In genomic region chr5:116023251-116023661, GRCm38 (mm10) we compare ENCODE assay signal across 8 mouse cellular contexts. TPM values are rescaled to one million over a fixed set of nuclear protein-coding genes. Genes with fewer than 3 reads are reported as not detected.
DNase-seq lines count a peak whose midpoint lies in the region; ATAC-seq lines count a peak whose summit lies in the region.

No protein-coding gene starts in this region.

- no peak for ATAC-seq in neural tube, embryonic 11.5 days (ENCODE audit: insufficient read depth, low FRiP score, low TSS enrichment)
- ATAC-seq in hindbrain, embryonic 13.5 days (ENCODE audit: low FRiP score), result no peak
- no peak for ATAC-seq in midbrain, embryonic 16.5 days

- DNase-seq in neural tube, embryonic 11.5 days (ENCODE audit: low spot score), result no peak
- DNase-seq in neural tube, embryonic 10.5 days (ENCODE audit: extremely low spot score, low spot score), result no peak
- DNase-seq in adrenal gland, postnatal 36 days, result peak; percentile 66 to 68
- DNase-seq in layer of hippocampus, postnatal 36 days, result peak; percentile 34 to 54
- no peak for DNase-seq in ovary, postnatal 36 days (ENCODE audit: low spot score)
- no peak for DNase-seq in cerebellum, adult 18-20 months

- peak overlapping the region; percentile 83 for H3K4me3 ChIP-seq in neural tube, embryonic 11.5 days (ENCODE audit: low read depth, low read length)
- H3K4me3 ChIP-seq in hindbrain, embryonic 13.5 days, result peak overlapping the region; percentile 87
- peak overlapping the region; percentile 75 for H3K4me3 ChIP-seq in midbrain, embryonic 16.5 days (ENCODE audit: low read depth, low read length)

- WGBS in neural tube, embryonic 11.5 days, result 31% methylated on average over 8 of the region's 8 CpGs
- 37% methylated on average over 8 of the region's 8 CpGs for WGBS in hindbrain, embryonic 13.5 days
- 22% methylated on average over 8 of the region's 8 CpGs for WGBS in midbrain, embryonic 16.5 days

- peaks cover 19% of the 10 kb centered on the region for H3K36me3 ChIP-seq in neural tube, embryonic 11.5 days (ENCODE audit: control insufficient read depth, insufficient read depth, low read length)
- H3K36me3 ChIP-seq in hindbrain, embryonic 13.5 days, result peaks cover 36% of the 10 kb centered on the region
- H3K36me3 ChIP-seq in midbrain, embryonic 16.5 days (ENCODE audit: control insufficient read depth, insufficient read depth, low read length), result peaks cover 28% of the 10 kb centered on the region

- no peaks in the 10 kb centered on the region for H3K9me3 ChIP-seq in neural tube, embryonic 11.5 days (ENCODE audit: control insufficient read depth, low read length)
- H3K9me3 ChIP-seq in hindbrain, embryonic 13.5 days, result no peaks in the 10 kb centered on the region
- H3K9me3 ChIP-seq in midbrain, embryonic 16.5 days (replicated peaks; ENCODE audit: control insufficient read depth, low read length, poor library complexity, severe bottlenecking), result no peaks in the 10 kb centered on the region

- peaks cover 7% of the 10 kb centered on the region; the same call in 1 of the 2 replicates for H3K4me1 ChIP-seq in neural tube, embryonic 11.5 days (ENCODE audit: control insufficient read depth, insufficient read depth, low read length)
- peaks cover 26% of the 10 kb centered on the region for H3K4me1 ChIP-seq in hindbrain, embryonic 13.5 days (replicated peaks)
- H3K4me1 ChIP-seq in midbrain, embryonic 16.5 days (ENCODE audit: control insufficient read depth, insufficient read depth, low read length), result peaks cover 11% of the 10 kb centered on the region

- peak overlapping the region; percentile 67 for H3K4me2 ChIP-seq in neural tube, embryonic 11.5 days (ENCODE audit: low read depth)
- H3K4me2 ChIP-seq in hindbrain, embryonic 13.5 days, result peak overlapping the region; percentile 92
- peak overlapping the region; percentile 81 for H3K4me2 ChIP-seq in midbrain, embryonic 16.5 days (ENCODE audit: low read length)

- no peak overlapping the region for H3K27ac ChIP-seq in neural tube, embryonic 11.5 days (ENCODE audit: low read depth, low read length)
- no peak overlapping the region for H3K27ac ChIP-seq in hindbrain, embryonic 13.5 days
- no peak overlapping the region for H3K27ac ChIP-seq in midbrain, embryonic 16.5 days (ENCODE audit: low read length)

- H3K27me3 ChIP-seq in neural tube, embryonic 11.5 days (ENCODE audit: control insufficient read depth, insufficient read depth, low read length), result no peaks in the 10 kb centered on the region
- no peaks in the 10 kb centered on the region for H3K27me3 ChIP-seq in hindbrain, embryonic 13.5 days
- H3K27me3 ChIP-seq in midbrain, embryonic 16.5 days (ENCODE audit: control insufficient read depth, insufficient read depth, low read depth, low read length), result no peaks in the 10 kb centered on the region

- peak overlapping the region; percentile 86 for H3K9ac ChIP-seq in neural tube, embryonic 11.5 days (ENCODE audit: low read length)
- peak overlapping the region; percentile 87 for H3K9ac ChIP-seq in hindbrain, embryonic 13.5 days
- H3K9ac ChIP-seq in midbrain, embryonic 16.5 days (ENCODE audit: low read depth, low read length), result peak overlapping the region; percentile 75; the same call in 1 of the 2 replicates

RNA-seq across cellular contexts. Expression of gene Prkab1, which starts 1.1 kb away (rescaled TPM):
- 55.5 and 57.5 TPM in 2 replicates for polyA plus RNA-seq in neural tube, embryonic 11.5 days (2014; fragmentation: Nextera tagmentation; extraction: Ambion mirVana)
- 100 to 1,000 TPM in 1 of 2 experiments, 10 to 100 TPM in 1; 59.9 to 114 TPM for total RNA-seq in adrenal gland, postnatal 36 days (2021)
- 54.8 and 55.0 TPM in 2 replicates for polyA plus RNA-seq in hindbrain, embryonic 13.5 days (2015; fragmentation: Nextera tagmentation; extraction: Ambion mirVana)
- 10 to 100 TPM; 16.4 to 17.5 TPM for total RNA-seq in layer of hippocampus, postnatal 36 days (2021)
- 48.4 and 50.0 TPM in 2 replicates for polyA plus RNA-seq in midbrain, embryonic 16.5 days (2015; fragmentation: Nextera tagmentation; extraction: Ambion mirVana)

RNA-seq across cellular contexts. Expression of gene Tmem233, which starts 59.8 kb away (rescaled TPM):
- polyA plus RNA-seq in neural tube, embryonic 11.5 days (2014; fragmentation: Nextera tagmentation; extraction: Ambion mirVana), result not detected in 2 replicates
- total RNA-seq in adrenal gland, postnatal 36 days (2021), result not detected
- polyA plus RNA-seq in hindbrain, embryonic 13.5 days (2015; fragmentation: Nextera tagmentation; extraction: Ambion mirVana), result not detected in 2 replicates
- total RNA-seq in layer of hippocampus, postnatal 36 days (2021), result not detected
- not detected in 2 replicates for polyA plus RNA-seq in midbrain, embryonic 16.5 days (2015; fragmentation: Nextera tagmentation; extraction: Ambion mirVana)

Comparison
In these comparisons a context has a peak if more than half of its experiments do, and no peak if none do; other contexts are left out.
1. DNase-seq: peak in adrenal gland, postnatal 36 days (2 of 2) and layer of hippocampus, postnatal 36 days (2 of 2); none in neural tube, embryonic 11.5 days (single experiment), neural tube, embryonic 10.5 days (single experiment), ovary, postnatal 36 days (single experiment) and cerebellum, adult 18-20 months (0 of 2).
2. Peak in every context shown above with its lines, with median percentiles within 50 percentile points of each other: H3K4me2 ChIP-seq, H3K4me3 ChIP-seq and H3K9ac ChIP-seq.